Mouse (Mus musculus): ENCODE data around the gene Slamf6. TPM values are rescaled to one million over a fixed set of nuclear protein-coding genes. Genes with fewer than 3 reads are reported as not detected.

The Slamf6 gene
- polyA plus RNA-seq, 1 experiment: not detected

DNA sequence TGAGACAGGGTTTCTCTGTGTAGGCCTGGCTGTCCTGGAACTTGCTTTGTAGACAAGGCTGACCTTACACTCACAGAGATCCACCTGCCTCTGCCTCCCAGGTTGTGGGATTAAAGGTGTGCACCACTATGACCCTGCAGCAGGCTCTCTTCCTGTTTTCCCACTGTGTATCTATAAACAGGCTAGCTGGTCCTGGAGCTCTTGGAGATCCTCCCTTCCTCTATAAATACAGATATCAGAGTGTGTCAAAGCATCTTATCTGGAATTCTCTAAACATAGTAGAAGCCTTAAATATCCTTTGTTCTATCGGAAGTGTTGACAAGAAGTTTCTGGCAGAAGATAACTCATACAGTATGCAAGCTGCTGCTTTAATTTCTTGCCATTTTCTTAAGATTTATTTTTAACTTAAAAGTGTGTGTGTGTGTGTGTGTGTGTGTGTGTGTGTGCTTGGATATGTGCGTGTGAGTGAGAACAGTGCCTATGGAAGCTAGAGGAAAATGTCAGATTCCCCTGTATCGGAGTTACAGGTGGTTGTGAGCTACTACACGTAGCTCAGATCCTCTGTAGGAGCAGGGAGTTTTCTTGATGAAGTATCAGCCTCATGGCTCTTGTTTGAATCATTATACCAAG lies 75.7 kb downstream of the Slamf6 start:
- TF ChIP-seq CTCF (IDR thresholded peaks at IDR 0.05; ENCODE audit: borderline replicate concordance, insufficient read depth, low read length) (no peak), POLR2A (IDR thresholded peaks at IDR 0.05; ENCODE audit: low read depth, low read length) (no peak)
- Histone ChIP-seq H3K27ac (ENCODE audit: insufficient read depth, low read length) (no peak overlapping the region), H3K4me1 (ENCODE audit: control insufficient read depth, insufficient read depth, low read length) (no peaks in the 10 kb centered on the region), H3K4me3 (ENCODE audit: insufficient read depth, low read length) (no peak overlapping the region)

DNA sequence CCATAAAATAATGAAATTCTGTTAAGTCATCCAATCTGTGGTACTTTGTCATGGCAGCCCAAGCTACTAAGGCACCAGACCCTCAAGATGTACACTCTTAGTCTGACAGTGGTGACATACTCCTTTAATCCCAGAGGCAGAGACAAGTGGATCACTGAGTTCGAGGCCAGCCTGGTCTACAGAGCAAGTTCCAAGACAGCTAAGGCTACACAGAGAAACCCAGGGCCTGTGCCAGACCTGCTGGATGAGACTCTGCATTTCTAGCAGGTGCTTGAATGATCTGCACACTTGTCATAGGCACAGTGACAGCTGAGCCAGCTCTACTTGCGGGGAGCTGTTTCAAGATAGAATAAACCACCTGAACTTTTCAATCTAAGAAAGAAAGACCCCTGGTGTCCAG lies 77.2 kb downstream of the Slamf6 start:
- no peak overlapping the region for H3K4me3 ChIP-seq (ENCODE audit: insufficient read depth, low read length)
- no peak overlapping the region for H3K27ac ChIP-seq (ENCODE audit: insufficient read depth, low read length)
- TF ChIP-seq CTCF (IDR thresholded peaks at IDR 0.05; ENCODE audit: borderline replicate concordance, insufficient read depth, low read length): no peak
- TF ChIP-seq POLR2A (IDR thresholded peaks at IDR 0.05; ENCODE audit: low read depth, low read length): no peak
- no peaks in the 10 kb centered on the region for H3K4me1 ChIP-seq (ENCODE audit: control insufficient read depth, insufficient read depth, low read length)

GRCm38 (mm10) chr1:171994918-171995715 lies 77.8 kb downstream of the Slamf6 start:
- Histone ChIP-seq H3K4me3 (ENCODE audit: insufficient read depth, low read length) (no peak overlapping the region), H3K27ac (ENCODE audit: insufficient read depth, low read length) (no peak overlapping the region), H3K4me1 (ENCODE audit: control insufficient read depth, insufficient read depth, low read length) (no peaks in the 10 kb centered on the region)
- TF ChIP-seq CTCF (IDR thresholded peaks at IDR 0.05; ENCODE audit: borderline replicate concordance, insufficient read depth, low read length) (no peak), POLR2A (IDR thresholded peaks at IDR 0.05; ENCODE audit: low read depth, low read length) (no peak)

DNA sequence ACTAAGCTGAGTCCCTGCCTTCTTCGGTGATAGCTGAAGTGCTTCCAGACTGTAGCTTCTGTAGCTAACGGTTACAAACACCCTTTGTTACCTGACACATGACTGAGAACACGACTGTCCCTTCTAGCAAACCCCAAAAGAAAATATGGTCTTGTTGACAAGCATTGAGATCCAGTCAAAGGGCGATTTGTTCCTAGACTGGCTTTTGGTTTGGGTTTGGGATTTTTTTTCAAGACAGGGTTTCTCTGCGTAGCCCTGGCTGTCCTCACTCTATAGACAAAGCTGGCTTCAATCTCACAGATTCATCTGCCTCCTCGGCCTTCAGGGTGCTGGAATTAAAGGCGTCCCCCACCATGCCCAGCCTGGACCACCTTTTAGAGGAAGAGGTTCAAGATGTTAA lies 79.4 kb downstream of the Slamf6 start:
- TF ChIP-seq POLR2A (IDR thresholded peaks at IDR 0.05; ENCODE audit: low read depth, low read length): no peak
- no peak for TF ChIP-seq CTCF (IDR thresholded peaks at IDR 0.05; ENCODE audit: borderline replicate concordance, insufficient read depth, low read length)
- Histone ChIP-seq H3K27ac (ENCODE audit: insufficient read depth, low read length) (no peak overlapping the region), H3K4me1 (ENCODE audit: control insufficient read depth, insufficient read depth, low read length) (no peaks in the 10 kb centered on the region)

GRCm38 (mm10) chr1:171998820-171999597 lies 81.7 kb downstream of the Slamf6 start:
- Histone ChIP-seq H3K4me1 (ENCODE audit: control insufficient read depth, insufficient read depth, low read length) (no peaks in the 10 kb centered on the region), H3K27ac (ENCODE audit: insufficient read depth, low read length) (no peak overlapping the region), H3K4me3 (ENCODE audit: insufficient read depth, low read length) (no peak overlapping the region)
- no peak for TF ChIP-seq CTCF (IDR thresholded peaks at IDR 0.05; ENCODE audit: borderline replicate concordance, insufficient read depth, low read length)
- TF ChIP-seq POLR2A (IDR thresholded peaks at IDR 0.05; ENCODE audit: low read depth, low read length): no peak

More for the DNA sequence above, 79.4 kb downstream of the Slamf6 start:
- H3K4me3 ChIP-seq (ENCODE audit: insufficient read depth, low read length): no peak overlapping the region

- Histone ChIP-seq H3K4me1 (ENCODE audit: control insufficient read depth, insufficient read depth, low read length) (no peaks in the 10 kb centered on the region), H3K4me3 (ENCODE audit: insufficient read depth, low read length) (no peak overlapping the region), H3K27ac (ENCODE audit: insufficient read depth, low read length) (no peak overlapping the region)
- TF ChIP-seq POLR2A (IDR thresholded peaks at IDR 0.05; ENCODE audit: low read depth, low read length): no peak
- peak; percentile 54 for TF ChIP-seq CTCF (IDR thresholded peaks at IDR 0.05; ENCODE audit: borderline replicate concordance, insufficient read depth, low read length)
Measured at GRCm38 (mm10) chr1:172000641-172001040, 83.3 kb downstream of the Slamf6 start.

GRCm38 (mm10) chr1:172001665-172002064 lies 84.3 kb downstream of the Slamf6 start:
- H3K4me1 ChIP-seq (ENCODE audit: control insufficient read depth, insufficient read depth, low read length): no peaks in the 10 kb centered on the region
- H3K4me3 ChIP-seq (ENCODE audit: insufficient read depth, low read length): no peak overlapping the region
- no peak overlapping the region for H3K27ac ChIP-seq (ENCODE audit: insufficient read depth, low read length)
- TF ChIP-seq POLR2A (IDR thresholded peaks at IDR 0.05; ENCODE audit: low read depth, low read length): no peak
- TF ChIP-seq CTCF (IDR thresholded peaks at IDR 0.05; ENCODE audit: borderline replicate concordance, insufficient read depth, low read length): no peak

Other genes starting within 250 kb of the Slamf6 start
- gene Cd48, start 235.5 kb upstream of the Slamf6 start, polyA plus RNA-seq (2011; ENCODE audit: insufficient read length, low read depth, missing spikeins): 1.6 TPM in 1 of 2 replicates, not detected in the other
- not detected in 2 replicates for gene Slamf1, start 150.4 kb upstream of the Slamf6 start, polyA plus RNA-seq (2011; ENCODE audit: insufficient read length, low read depth, missing spikeins)
- gene Cd84, start 77.8 kb upstream of the Slamf6 start, polyA plus RNA-seq (2011; ENCODE audit: insufficient read length, low read depth, missing spikeins): 0.33 and 2.0 TPM in 2 replicates
- gene Gm10521, start 21.9 kb upstream of the Slamf6 start, polyA plus RNA-seq (2011; ENCODE audit: insufficient read length, low read depth, missing spikeins): not detected in 2 replicates
- 9.1 and 12.3 TPM in 2 replicates for gene Vangl2, start 110.9 kb downstream of the Slamf6 start, polyA plus RNA-seq (2011; ENCODE audit: insufficient read length, low read depth, missing spikeins)
- not detected in 2 replicates for gene Nhlh1, start 140.1 kb downstream of the Slamf6 start, polyA plus RNA-seq (2011; ENCODE audit: insufficient read length, low read depth, missing spikeins)
- gene Copa, start 165.0 kb downstream of the Slamf6 start, polyA plus RNA-seq (2011; ENCODE audit: insufficient read length, low read depth, missing spikeins): 369 and 398 TPM in 2 replicates
- gene Ncstn, start 165.3 kb downstream of the Slamf6 start, polyA plus RNA-seq (2011; ENCODE audit: insufficient read length, low read depth, missing spikeins): 122 and 145 TPM in 2 replicates
- gene Pex19, start 209.2 kb downstream of the Slamf6 start, polyA plus RNA-seq (2011; ENCODE audit: insufficient read length, low read depth, missing spikeins): 88.3 and 98.7 TPM in 2 replicates
- gene Dcaf8, start 230.6 kb downstream of the Slamf6 start, polyA plus RNA-seq (2011; ENCODE audit: insufficient read length, low read depth, missing spikeins): 73.1 and 83.4 TPM in 2 replicates